15 mouse cellular contexts compared by ENCODE assay signal in genomic region chr6:29697548-29697947, GRCm38 (mm10). TPM values are rescaled to one million over a fixed set of nuclear protein-coding genes. Genes with fewer than 3 reads are reported as not detected.
DNase-seq lines count a peak whose midpoint lies in the region; ATAC-seq and TF ChIP-seq lines count a peak whose summit lies in the region.
"Had no signal": no experiment of that assay in that cellular context is flagged by ENCODE, and none has a peak within 500 bp of the region (broad histone marks: within the 10 kb centered on the region; RNA-seq: fewer than 3 reads in every experiment).

No protein-coding gene starts in this region.

- peak; percentile 85 for ATAC-seq in heart, embryonic 12.5 days (ENCODE audit: insufficient number of reproducible peaks, low FRiP score)

- DNase-seq in heart, adult 2 months = no peak
- DNase-seq in MEL-GATA-1-ER (ENCODE audit: extremely low read depth, low read depth) (peak; percentile 88), liver (peak; percentile 91)
- DNase-seq in spleen, postnatal 36 days (ENCODE audit: low spot score in 2 of 2) = peak; percentile 49 to 70
- DNase-seq in cerebellum, adult 9-11 months = no peak
- no peak for DNase-seq in thymus, postnatal 10 days (ENCODE audit: low spot score in 2 of 2)
- no peak for DNase-seq in left cerebral cortex, postnatal 4 days
- DNase-seq: adrenal gland, postnatal 25 days; cerebellum, adult 11-12 months; gastrocnemius, adult 2 months had no signal

- 41% methylated on average over 3 of the region's 3 CpGs for WGBS in heart, embryonic 12.5 days
- WGBS in heart, adult 2 months = 57% methylated on average over 3 of the region's 3 CpGs

- TF ChIP-seq CTCF in heart, adult 2 months (IDR thresholded peaks at IDR 0.05) = no peak

- intact Hi-C loops in heart, adult 2 months (cut with DNase I) = no loop called here
- intact Hi-C loops in left cerebral cortex, postnatal 4 days (cut with DNase I) = no loop called here

- no peak overlapping the region for H3K9ac ChIP-seq in heart, embryonic 12.5 days
- H3K9ac ChIP-seq in heart, adult 2 months (ENCODE audit: low read depth, low read length) = no peak overlapping the region
- H3K9ac ChIP-seq: forebrain, embryonic 12.5 days; heart, embryonic 15.5 days; hindbrain, embryonic 15.5 days; limb, embryonic 15.5 days had no signal

- TF ChIP-seq POLR2A in heart, adult 2 months (IDR thresholded peaks at IDR 0.05; ENCODE audit: insufficient read depth, low read depth, low read length) = no peak

- H3K4me3 ChIP-seq in heart, embryonic 12.5 days = no peak overlapping the region
- no peak overlapping the region for H3K4me3 ChIP-seq in heart, adult 2 months
- H3K4me3 ChIP-seq: forebrain, embryonic 12.5 days; gastrocnemius, adult 2 months; heart, embryonic 15.5 days; hindbrain, embryonic 15.5 days; limb, embryonic 15.5 days had no signal

- no peak for TF ChIP-seq EP300 in heart, adult 2 months (IDR thresholded peaks at IDR 0.05; ENCODE audit: insufficient read depth, low read depth, low read length)

- H3K79me2 ChIP-seq in heart, adult 2 months (replicated peaks; ENCODE audit: control insufficient read depth, insufficient read depth, low read length) = no peaks in the 10 kb centered on the region

- peak overlapping the region; percentile 62; the same call in 1 of the 2 replicates for H3K27ac ChIP-seq in heart, embryonic 12.5 days (ENCODE audit: poor library complexity, severe bottlenecking)
- H3K27ac ChIP-seq in heart, adult 2 months = no peak overlapping the region
- H3K27ac ChIP-seq: forebrain, embryonic 12.5 days; gastrocnemius, adult 2 months; heart, embryonic 15.5 days; hindbrain, embryonic 15.5 days; limb, embryonic 15.5 days had no signal

- peaks cover 25% of the 10 kb centered on the region for H3K27me3 ChIP-seq in heart, embryonic 12.5 days (replicated peaks)
- no peaks in the 10 kb centered on the region for H3K27me3 ChIP-seq in heart, adult 2 months (ENCODE audit: control insufficient read depth, insufficient read depth, low read length)

- H3K4me2 ChIP-seq in heart, embryonic 12.5 days = peak overlapping the region; percentile 6; the same call in 1 of the 2 replicates
- H3K4me2 ChIP-seq: forebrain, embryonic 12.5 days; heart, embryonic 15.5 days; hindbrain, embryonic 15.5 days; limb, embryonic 15.5 days had no signal

- peaks cover 18% of the 10 kb centered on the region for H3K4me1 ChIP-seq in heart, embryonic 12.5 days (replicated peaks)
- H3K4me1 ChIP-seq in heart, adult 2 months (ENCODE audit: control insufficient read depth, insufficient read depth, low read length) = peaks cover 1% of the 10 kb centered on the region; the same call in 1 of the 2 replicates

- no peaks in the 10 kb centered on the region for H3K9me3 ChIP-seq in heart, embryonic 12.5 days (replicated peaks)
- H3K9me3 ChIP-seq: forebrain, embryonic 12.5 days; heart, embryonic 15.5 days; hindbrain, embryonic 15.5 days; limb, embryonic 15.5 days had no signal

- no peaks in the 10 kb centered on the region for H3K36me3 ChIP-seq in heart, embryonic 12.5 days
- no peaks in the 10 kb centered on the region for H3K36me3 ChIP-seq in heart, adult 2 months (ENCODE audit: control insufficient read depth, insufficient read depth, low read length)
- H3K36me3 ChIP-seq: forebrain, embryonic 12.5 days; heart, embryonic 15.5 days; hindbrain, embryonic 15.5 days; limb, embryonic 15.5 days had no signal

RNA-seq across cellular contexts. Expression of gene Tspan33, which starts 3.5 kb away (rescaled TPM):
- 11.2 and 11.9 TPM in 2 replicates for polyA plus RNA-seq in heart, embryonic 12.5 days (2016; fragmentation: Nextera tagmentation; extraction: Ambion mirVana)
- 1 to 10 TPM; 2.2 to 2.5 TPM for total RNA-seq in heart, adult 2 months (2021)
- polyA plus RNA-seq in heart, adult 2 months (2012; rRNA removed) = 1.8 and 2.7 TPM in 2 replicates
- 1 to 10 TPM; 7.0 to 8.8 TPM for total RNA-seq in left cerebral cortex, postnatal 4 days (2021)

RNA-seq across cellular contexts. Expression of gene Smo, which starts 37.8 kb away (rescaled TPM):
- polyA plus RNA-seq in heart, embryonic 12.5 days (2016; fragmentation: Nextera tagmentation; extraction: Ambion mirVana) = 26.4 and 27.1 TPM in 2 replicates
- total RNA-seq in heart, adult 2 months (2021) = 1 to 10 TPM; 8.3 to 8.5 TPM
- 12.7 and 16.4 TPM in 2 replicates for polyA plus RNA-seq in heart, adult 2 months (2012; rRNA removed)
- 10 to 100 TPM; 14.6 to 16.2 TPM for total RNA-seq in left cerebral cortex, postnatal 4 days (2021)

Comparison
In these comparisons a context has a peak if more than half of its experiments do, and no peak if none do; other contexts are left out.
1. DNase-seq: peak in MEL-GATA-1-ER (single experiment), liver (single experiment) and spleen, postnatal 36 days (2 of 2); none in heart, adult 2 months (0 of 2), cerebellum, adult 9-11 months (single experiment), thymus, postnatal 10 days (0 of 2) and left cerebral cortex, postnatal 4 days (single experiment).